Mouse (Mus musculus) spleen, adult 2 months (tissue): ENCODE data around the gene Dgkz.

Experiments
- CTCF ChIP-seq: fragments of 200-500 bp; IDR thresholded peaks from 2 replicates; pipeline ENCODE4 v1.5.1; 2011; ENCODE audit warnings: mild to moderate bottlenecking, inconsistent platforms; ENCODE audit not compliant: insufficient read depth, insufficient read length, insufficient replicate concordance; ENCODE audit errors: extremely low read depth
- POLR2A ChIP-seq: fragments of 200-500 bp; IDR thresholded peaks from 2 replicates; pipeline ENCODE4 v1.6.1; 2011; ENCODE audit warnings: low read depth, low read length, inconsistent platforms

DNA sequence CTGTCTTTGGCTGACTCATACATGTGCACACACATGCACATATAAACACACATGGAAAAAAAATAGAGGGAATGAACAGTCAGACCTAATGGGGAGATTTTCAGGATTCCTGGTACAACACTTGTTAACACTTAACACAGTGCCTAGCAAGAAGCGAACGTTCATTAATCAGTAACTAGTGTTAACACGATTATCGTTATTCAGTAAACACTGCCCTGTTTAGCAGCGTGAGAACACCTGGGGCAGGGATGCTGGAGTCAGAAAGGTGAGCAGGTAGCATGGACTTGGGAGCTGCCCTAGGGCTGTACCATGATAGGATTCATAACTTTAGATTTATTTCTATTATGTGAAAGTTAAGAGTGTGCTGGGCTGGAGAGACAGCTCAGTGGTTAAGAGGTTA lies 20.3 kb upstream of the Dgkz start:
- no peak for TF ChIP-seq POLR2A
- no peak for TF ChIP-seq CTCF
